Mouse (Mus musculus) MEL (cell line): Measurements from ENCODE around the gene Serpina3k.
"Not testable (repeated sequence)": the region's sequence is repeated elsewhere in the genome, so short reads cannot be mapped to it uniquely, and the experiment has no call there.

ENCODE experiments used
- CTCF ChIP-seq, 3 experiments: IDR thresholded peaks in 2 of 3; conservative IDR thresholded peaks in 1 of 3; 2 replicates each; pipeline ENCODE4 v1.5.1; 2011 to 2012; ENCODE audit warnings: low read length in 3 of 3, low read depth in 2 of 3, mild to moderate bottlenecking in 2 of 3, improper control_type of control experiment in 1 of 3, inconsistent platforms in 1 of 3, mixed read lengths in 1 of 3, moderate library complexity in 1 of 3; ENCODE audit not compliant: control insufficient read depth in 1 of 3, insufficient read depth in 1 of 3, poor library complexity in 1 of 3, severe bottlenecking in 1 of 3
- ELF1 ChIP-seq: IDR thresholded peaks from 2 replicates; pipeline ENCODE4 v1.6.1; 2014; ENCODE audit warnings: low read depth, mild to moderate bottlenecking, inconsistent platforms, low read length, improper control_type of control experiment, moderate library complexity
- EP300 ChIP-seq, 2 experiments: IDR thresholded peaks; 2 replicates each; pipeline ENCODE4 v1.6.1; 2011; ENCODE audit warnings: improper control_type of control experiment in 2 of 2, low read length in 2 of 2, low read depth in 1 of 2, mild to moderate bottlenecking in 1 of 2
- ETS1 ChIP-seq: IDR thresholded peaks from 2 replicates; pipeline ENCODE4 v1.6.1; 2012; ENCODE audit warnings: low read depth, mild to moderate bottlenecking, inconsistent platforms, low read length, improper control_type of control experiment, moderate library complexity
- GABPA ChIP-seq: IDR thresholded peaks from 2 replicates; pipeline ENCODE4 v1.6.1; 2012; ENCODE audit warnings: low read depth, mild to moderate bottlenecking, inconsistent platforms, low read length, improper control_type of control experiment, moderate library complexity
- JUND ChIP-seq: IDR thresholded peaks from 2 replicates; pipeline ENCODE4 v1.6.1; 2011; ENCODE audit warnings: low read depth, mild to moderate bottlenecking, improper control_type of control experiment, low read length
- MAX ChIP-seq: IDR thresholded peaks from 2 replicates; pipeline ENCODE4 v1.6.1; 2011; ENCODE audit warnings: low read length, improper control_type of control experiment
- MEF2A ChIP-seq: IDR thresholded peaks from 2 replicates; pipeline ENCODE4 v1.6.1; 2014; ENCODE audit warnings: low read depth, mild to moderate bottlenecking, inconsistent platforms, low read length, improper control_type of control experiment; ENCODE audit not compliant: poor library complexity, insufficient replicate concordance, severe bottlenecking; ENCODE audit errors: extremely low read depth
- MXI1 ChIP-seq: IDR thresholded peaks from 2 replicates; pipeline ENCODE4 v1.6.1; 2011; ENCODE audit warnings: mild to moderate bottlenecking, low read depth, low read length, improper control_type of control experiment
- RCOR1 ChIP-seq: IDR thresholded peaks from 2 replicates; pipeline ENCODE4 v1.6.1; 2012; ENCODE audit warnings: low read depth, mild to moderate bottlenecking, inconsistent platforms, low read length, improper control_type of control experiment
- SIN3A ChIP-seq: IDR thresholded peaks from 2 replicates; pipeline ENCODE4 v1.6.1; 2012; ENCODE audit warnings: low read length, improper control_type of control experiment, inconsistent platforms
- UBTF ChIP-seq: IDR thresholded peaks from 2 replicates; pipeline ENCODE4 v1.6.1; 2012; ENCODE audit warnings: low read depth, mild to moderate bottlenecking, inconsistent platforms, low read length, improper control_type of control experiment, moderate library complexity, borderline replicate concordance; ENCODE audit not compliant: insufficient read depth
- ZNF384 ChIP-seq: IDR thresholded peaks from 2 replicates; pipeline ENCODE4 v1.6.1; 2012; ENCODE audit warnings: low read depth, mild to moderate bottlenecking, inconsistent platforms, low read length, improper control_type of control experiment

- TF ChIP-seq EP300 (IDR thresholded peaks at IDR 0.05; ENCODE audit: low read depth in 1 of 2, low read length in 2 of 2); MEF2A; ETS1; SIN3A; MXI1; ZNF384; CTCF (IDR thresholded peaks at IDR 0.05 in 2 of 3, conservative IDR thresholded peaks at IDR 0.05 in 1 of 3; ENCODE audit: control insufficient read depth in 1 of 3, insufficient read depth in 1 of 3, low read depth in 2 of 3, low read length in 3 of 3, poor library complexity in 1 of 3, severe bottlenecking in 1 of 3); ELF1; RCOR1; GABPA; JUND; UBTF; MAX: not testable (repeated sequence)
Measured at GRCm38 (mm10) chr12:104378351-104378750, 40.1 kb downstream of the Serpina3k start.
